In genomic region chr10:41809771-41810563, GRCm38 (mm10) we compare ENCODE assay signal across 8 mouse cellular contexts. TPM values are rescaled to one million over a fixed set of nuclear protein-coding genes. Genes with fewer than 3 reads are reported as not detected.
A peak's percentile ranks its signal among the peaks of the same experiment; 100 is the strongest.
DNase-seq lines count a peak whose midpoint lies in the region; ATAC-seq and TF ChIP-seq lines count a peak whose summit lies in the region.

Gene Cep57l1, minus strand, starts transcription at chr10:41809871.
Gene Sesn1, plus strand, starts transcription at chr10:41809935.

- DNase-seq in c-Kit-negative CD71-positive TER-119-positive erythroid progenitor cells, embryonic 14.5 days (ENCODE audit: low read depth, low spot score), result peak; percentile 88
- DNase-seq in forebrain, embryonic 10.5 days (ENCODE audit: extremely low spot score, low spot score), result peak; percentile 95
- DNase-seq in kidney, postnatal 25 days, result peak; percentile 95 to 98
- DNase-seq in liver, embryonic 14.5 days (ENCODE audit: low read depth in 3 of 3, low spot score in 3 of 3), result peak; percentile 75 to 80 (median 77)
- DNase-seq in neural tube, embryonic 11.5 days (ENCODE audit: low spot score), result peak; percentile 96
- peak; percentile 93 for DNase-seq in stomach, postnatal 0 days (ENCODE audit: low spot score)

- ATAC-seq in CD4-positive, CD25-positive, alpha-beta regulatory T cell, adult 4 months, result peak; percentile 71
- peak; percentile 96 for ATAC-seq in heart, embryonic 15.5 days (replicated peaks; ENCODE audit: insufficient number of reproducible peaks, insufficient read depth, low FRiP score, low read depth)
- peak; percentile 88 for ATAC-seq in liver, embryonic 14.5 days (ENCODE audit: insufficient read depth)
- ATAC-seq in neural tube, embryonic 11.5 days (ENCODE audit: insufficient read depth, low FRiP score, low TSS enrichment), result peak; percentile 96
- peak; percentile 96 for ATAC-seq in stomach, postnatal 0 days (ENCODE audit: low FRiP score, low TSS enrichment)

- H3K36me3 ChIP-seq in forebrain, embryonic 10.5 days (replicated peaks), result peaks cover 6% of the 10 kb centered on the region; the same call in 1 of the 2 replicates
- H3K36me3 ChIP-seq in heart, embryonic 15.5 days, result no peaks in the 10 kb centered on the region
- no peaks in the 10 kb centered on the region for H3K36me3 ChIP-seq in liver, embryonic 14.5 days (replicated peaks; ENCODE audit: control insufficient read depth, insufficient read depth, low read depth)
- no peaks in the 10 kb centered on the region for H3K36me3 ChIP-seq in neural tube, embryonic 11.5 days (ENCODE audit: control insufficient read depth, insufficient read depth, low read length)
- H3K36me3 ChIP-seq in stomach, postnatal 0 days (ENCODE audit: control insufficient read depth, insufficient read depth, low read length), result no peaks in the 10 kb centered on the region; the same call in 1 of the 2 replicates

- TF ChIP-seq CTCF in liver, embryonic 14.5 days (IDR thresholded peaks at IDR 0.05; ENCODE audit: low read depth), result no peak
- TF ChIP-seq CTCF in stomach, postnatal 0 days (IDR thresholded peaks at IDR 0.05; ENCODE audit: low read depth), result peak; percentile 29

- no peaks in the 10 kb centered on the region; the same call in 1 of the 2 replicates for H3K9me3 ChIP-seq in forebrain, embryonic 10.5 days
- H3K9me3 ChIP-seq in heart, embryonic 15.5 days (replicated peaks), result no peaks in the 10 kb centered on the region; the same call in 1 of the 2 replicates
- H3K9me3 ChIP-seq in liver, embryonic 14.5 days (ENCODE audit: control insufficient read depth, low read length), result no peaks in the 10 kb centered on the region
- no peaks in the 10 kb centered on the region for H3K9me3 ChIP-seq in neural tube, embryonic 11.5 days (ENCODE audit: control insufficient read depth, low read length)
- H3K9me3 ChIP-seq in stomach, postnatal 0 days (ENCODE audit: control insufficient read depth, low read length), result no peaks in the 10 kb centered on the region

- no peak for TF ChIP-seq EP300 in liver, embryonic 14.5 days (IDR thresholded peaks at IDR 0.05; ENCODE audit: low read depth)
- TF ChIP-seq EP300 in stomach, postnatal 0 days (optimal IDR thresholded peaks at IDR 0.05), result no peak

- peak within 1 kb of the TSS; percentile 94 for H3K27ac ChIP-seq in forebrain, embryonic 10.5 days
- H3K27ac ChIP-seq in heart, embryonic 15.5 days, result peak within 1 kb of the TSS; percentile 99
- H3K27ac ChIP-seq in liver, embryonic 14.5 days, result peak within 1 kb of the TSS; percentile 94
- H3K27ac ChIP-seq in neural tube, embryonic 11.5 days (ENCODE audit: low read depth, low read length), result peak within 1 kb of the TSS; percentile 91
- H3K27ac ChIP-seq in stomach, postnatal 0 days (replicated peaks), result peak within 1 kb of the TSS; percentile 98

- peak within 1 kb of the TSS; percentile 83 for H3K9ac ChIP-seq in heart, embryonic 15.5 days
- peak within 1 kb of the TSS; percentile 90 for H3K9ac ChIP-seq in liver, embryonic 14.5 days (replicated peaks)
- H3K9ac ChIP-seq in neural tube, embryonic 11.5 days (ENCODE audit: low read length), result peak within 1 kb of the TSS; percentile 78
- peak within 1 kb of the TSS; percentile 78 for H3K9ac ChIP-seq in stomach, postnatal 0 days (ENCODE audit: low read length)

- under 1% methylated on average over 62 of the region's 69 CpGs for WGBS in forebrain, embryonic 10.5 days
- WGBS in heart, embryonic 15.5 days, result under 1% methylated on average over 65 of the region's 69 CpGs
- under 1% methylated on average over 64 of the region's 69 CpGs for WGBS in liver, embryonic 14.5 days (ENCODE audit: insufficient replicate concordance)
- under 1% methylated on average over 60 of the region's 69 CpGs for WGBS in neural tube, embryonic 11.5 days
- under 1% methylated on average over 66 of the region's 69 CpGs for WGBS in stomach, postnatal 0 days

- H3K4me3 ChIP-seq in forebrain, embryonic 10.5 days, result peak within 1 kb of the TSS; percentile 74
- peak within 1 kb of the TSS; percentile 83 for H3K4me3 ChIP-seq in heart, embryonic 15.5 days
- peak within 1 kb of the TSS; percentile 79 to 89 for H3K4me3 ChIP-seq in liver, embryonic 14.5 days (ENCODE audit: insufficient read depth in 1 of 2, low read depth in 2 of 2, low read length in 2 of 2)
- peak within 1 kb of the TSS; percentile 73 for H3K4me3 ChIP-seq in neural tube, embryonic 11.5 days (ENCODE audit: low read depth, low read length)
- peak within 1 kb of the TSS; percentile 72 for H3K4me3 ChIP-seq in stomach, postnatal 0 days (ENCODE audit: low read depth, low read length)

- H3K27me3 ChIP-seq in forebrain, embryonic 10.5 days (ENCODE audit: poor library complexity, severe bottlenecking), result no peaks in the 10 kb centered on the region
- no peaks in the 10 kb centered on the region for H3K27me3 ChIP-seq in heart, embryonic 15.5 days
- no peaks in the 10 kb centered on the region for H3K27me3 ChIP-seq in liver, embryonic 14.5 days (ENCODE audit: control insufficient read depth, insufficient read depth, low read length)
- no peaks in the 10 kb centered on the region for H3K27me3 ChIP-seq in neural tube, embryonic 11.5 days (ENCODE audit: control insufficient read depth, insufficient read depth, low read length)
- H3K27me3 ChIP-seq in stomach, postnatal 0 days (ENCODE audit: control insufficient read depth, insufficient read depth, low read length), result no peaks in the 10 kb centered on the region

- peak within 1 kb of the TSS; percentile 75 for H3K4me2 ChIP-seq in heart, embryonic 15.5 days
- peak within 1 kb of the TSS; percentile 94 for H3K4me2 ChIP-seq in liver, embryonic 14.5 days (ENCODE audit: low read depth)
- peak within 1 kb of the TSS; percentile 60 for H3K4me2 ChIP-seq in neural tube, embryonic 11.5 days (ENCODE audit: low read depth)
- peak within 1 kb of the TSS; percentile 81 for H3K4me2 ChIP-seq in stomach, postnatal 0 days (replicated peaks; ENCODE audit: low read depth)

- peaks cover 44% of the 10 kb centered on the region for H3K4me1 ChIP-seq in forebrain, embryonic 10.5 days
- peaks cover 30% of the 10 kb centered on the region for H3K4me1 ChIP-seq in heart, embryonic 15.5 days (replicated peaks)
- peaks cover 18 to 27% of the 10 kb centered on the region in 2 experiments for H3K4me1 ChIP-seq in liver, embryonic 14.5 days (replicated peaks; ENCODE audit: control insufficient read depth in 2 of 2, insufficient read depth in 2 of 2, low read length in 1 of 2)
- peaks cover 11% of the 10 kb centered on the region; the same call in 1 of the 2 replicates for H3K4me1 ChIP-seq in neural tube, embryonic 11.5 days (ENCODE audit: control insufficient read depth, insufficient read depth, low read length)
- H3K4me1 ChIP-seq in stomach, postnatal 0 days (replicated peaks; ENCODE audit: control insufficient read depth, insufficient read depth), result 0 out of 2 replicates have a peak, but pooled peaks cover 3% of the 10 kb centered on the region

RNA-seq across cellular contexts. Expression of gene Cep57l1, which starts in this region (rescaled TPM):
- polyA plus RNA-seq in CD4-positive, CD25-positive, alpha-beta regulatory T cell, adult 4 months (2017; shearing (Covaris generic)), result 10 to 100 TPM; 22.2 to 27.1 TPM
- polyA plus RNA-seq in forebrain, embryonic 10.5 days (2016; fragmentation: Nextera tagmentation; extraction: Ambion mirVana), result 26.4 and 27.2 TPM in 2 replicates
- polyA plus RNA-seq in heart, embryonic 15.5 days (2015; fragmentation: Nextera tagmentation; extraction: Ambion mirVana), result 20.0 and 20.4 TPM in 2 replicates
- 4.6 and 7.1 TPM in 2 replicates for polyA plus RNA-seq in liver, embryonic 14.5 days (2012; rRNA removed)
- 10.6 and 12.1 TPM in 2 replicates for polyA plus RNA-seq in liver, embryonic 14.5 days (2014; fragmentation: Nextera tagmentation; extraction: Ambion mirVana)
- polyA plus RNA-seq in neural tube, embryonic 11.5 days (2014; fragmentation: Nextera tagmentation; extraction: Ambion mirVana), result 17.8 and 19.1 TPM in 2 replicates
- 5.3 and 6.0 TPM in 2 replicates for polyA plus RNA-seq in stomach, postnatal 0 days (2015; fragmentation: Nextera tagmentation; extraction: Ambion mirVana)

RNA-seq across cellular contexts. Expression of gene Sesn1, which starts in this region (rescaled TPM):
- 100 to 1,000 TPM; 117 to 130 TPM for polyA plus RNA-seq in CD4-positive, CD25-positive, alpha-beta regulatory T cell, adult 4 months (2017; shearing (Covaris generic))
- polyA plus RNA-seq in forebrain, embryonic 10.5 days (2016; fragmentation: Nextera tagmentation; extraction: Ambion mirVana), result 16.0 and 18.4 TPM in 2 replicates
- 36.7 and 40.2 TPM in 2 replicates for polyA plus RNA-seq in heart, embryonic 15.5 days (2015; fragmentation: Nextera tagmentation; extraction: Ambion mirVana)
- 10.5 and 15.2 TPM in 2 replicates for polyA plus RNA-seq in liver, embryonic 14.5 days (2012; rRNA removed)
- 19.2 and 22.2 TPM in 2 replicates for polyA plus RNA-seq in liver, embryonic 14.5 days (2014; fragmentation: Nextera tagmentation; extraction: Ambion mirVana)
- polyA plus RNA-seq in neural tube, embryonic 11.5 days (2014; fragmentation: Nextera tagmentation; extraction: Ambion mirVana), result 24.7 and 30.5 TPM in 2 replicates
- 18.2 and 20.1 TPM in 2 replicates for polyA plus RNA-seq in stomach, postnatal 0 days (2015; fragmentation: Nextera tagmentation; extraction: Ambion mirVana)

Comparison
In these comparisons a context has a peak if more than half of its experiments do, and no peak if none do; other contexts are left out.
1. Peak in every context shown above with its lines: DNase-seq, ATAC-seq, H3K4me3 ChIP-seq and H3K27ac ChIP-seq.